In genomic region chr3:59360102-59360501, GRCm38 (mm10) we compare ENCODE assay signal across 12 mouse cellular contexts.
"Had no signal": no experiment of that assay in that cellular context is flagged by ENCODE, and none has a peak within 500 bp of the region (broad histone marks: within the 10 kb centered on the region; RNA-seq: fewer than 3 reads in every experiment).

No protein-coding gene starts in this region.

- H3K4me3 ChIP-seq: left cerebral cortex, adult 2 months; limb, embryonic 13.5 days; liver, embryonic 12.5 days; midbrain, embryonic 15.5 days; neural tube, embryonic 13.5 days had no signal

- H3K36me3 ChIP-seq: limb, embryonic 13.5 days; liver, embryonic 12.5 days; midbrain, embryonic 15.5 days; neural tube, embryonic 13.5 days had no signal

- H3K9me3 ChIP-seq: limb, embryonic 13.5 days; liver, embryonic 12.5 days; midbrain, embryonic 15.5 days; neural tube, embryonic 13.5 days had no signal

- H3K27ac ChIP-seq: left cerebral cortex, adult 2 months; limb, embryonic 13.5 days; liver, embryonic 12.5 days; midbrain, embryonic 15.5 days; neural tube, embryonic 13.5 days had no signal

- H3K4me1 ChIP-seq: liver, embryonic 12.5 days; midbrain, embryonic 15.5 days; neural tube, embryonic 13.5 days had no signal

- DNase-seq: kidney, postnatal 25 days; lung, embryonic 14.5 days; lung, postnatal 10 days; lung, postnatal 4 days; retina, postnatal 1 day; thymus, postnatal 4 days had no signal

- H3K9ac ChIP-seq: limb, embryonic 13.5 days; liver, embryonic 12.5 days; lung, embryonic 14.5 days; midbrain, embryonic 15.5 days; neural tube, embryonic 13.5 days had no signal

- ATAC-seq: liver, embryonic 12.5 days; midbrain, embryonic 15.5 days had no signal

- H3K27me3 ChIP-seq: limb, embryonic 13.5 days; liver, embryonic 12.5 days; midbrain, embryonic 15.5 days; neural tube, embryonic 13.5 days had no signal

- H3K4me2 ChIP-seq: limb, embryonic 13.5 days; liver, embryonic 12.5 days; lung, embryonic 14.5 days; midbrain, embryonic 11.5 days; midbrain, embryonic 15.5 days; neural tube, embryonic 13.5 days had no signal
